Mouse (Mus musculus): ENCODE measurements at regions not wholly inside any gene's neighbourhood (a gene's known extent, or its start where the extent isn't known, plus 50 kb on each side); places are given as distances from the start of the nearest gene placed in this dataset.
A peak's percentile ranks its signal among the peaks of the same experiment; 100 is the strongest.

- 92% methylated on average over 4 of the region's 4 CpGs for WGBS
- H3K4me3 ChIP-seq (ENCODE audit: low read depth, low read length) = no peak overlapping the region
- H3K9ac ChIP-seq (ENCODE audit: low read depth, low read length) = no peak overlapping the region
Measured at GRCm38 (mm10) chr13:98417736-98418135, 63.7 kb downstream of the Foxd1 start.

DNA sequence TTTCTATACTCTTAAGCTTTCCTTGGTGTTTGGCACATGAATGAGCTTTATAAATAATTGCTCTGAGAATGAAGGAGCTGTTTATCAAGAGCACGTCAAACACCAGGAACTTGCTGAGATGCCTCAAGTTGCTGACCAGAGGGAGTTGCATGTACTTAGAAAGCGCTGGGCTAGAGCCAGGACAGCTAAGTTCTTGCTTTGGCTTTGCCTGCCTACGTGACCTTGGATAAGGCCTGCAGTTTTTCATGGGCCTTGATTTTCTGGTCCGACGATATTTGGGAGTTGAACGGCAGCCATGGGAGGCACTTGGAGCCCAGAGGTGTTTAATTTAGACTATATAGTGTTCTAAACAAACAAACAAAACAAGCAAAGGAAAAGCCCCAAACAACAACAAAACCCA lies 62.4 kb downstream of the Foxd1 start:
- WGBS = 84% methylated on average over 6 of the region's 6 CpGs
- Histone ChIP-seq H3K27me3 (replicated peaks; ENCODE audit: control insufficient read depth, insufficient read depth, low read length) (no peaks in the 10 kb centered on the region), H3K36me3 (ENCODE audit: control insufficient read depth, insufficient read depth, low read length) (no peaks in the 10 kb centered on the region), H3K27ac (replicated peaks; ENCODE audit: low read depth, low read length) (no peak overlapping the region), H3K9ac (ENCODE audit: low read depth, low read length) (no peak overlapping the region), H3K9me3 (ENCODE audit: control insufficient read depth, low read length) (no peaks in the 10 kb centered on the region), H3K4me1 (ENCODE audit: control insufficient read depth, insufficient read depth, low read length) (peaks cover 3% of the 10 kb centered on the region; the same call in 1 of the 2 replicates), H3K4me2 (ENCODE audit: low read depth, low read length) (no peak overlapping the region), H3K4me3 (ENCODE audit: low read depth, low read length) (no peak overlapping the region)
- ATAC-seq (ENCODE audit: low read depth) (no peak), DNase-seq (ENCODE audit: low spot score) (no peak)

More at GRCm38 (mm10) chr13:98417736-98418135, 63.7 kb downstream of the Foxd1 start:
- no peaks in the 10 kb centered on the region for H3K9me3 ChIP-seq (ENCODE audit: control insufficient read depth, low read length)
- peaks cover 3% of the 10 kb centered on the region; the same call in 1 of the 2 replicates for H3K4me1 ChIP-seq (ENCODE audit: control insufficient read depth, insufficient read depth, low read length)
- no peaks in the 10 kb centered on the region for H3K36me3 ChIP-seq (ENCODE audit: control insufficient read depth, insufficient read depth, low read length)
- H3K27me3 ChIP-seq (replicated peaks; ENCODE audit: control insufficient read depth, insufficient read depth, low read length) = no peaks in the 10 kb centered on the region
- no peak overlapping the region for H3K4me2 ChIP-seq (ENCODE audit: low read depth, low read length)
- DNase-seq (ENCODE audit: low spot score) = no peak
- ATAC-seq (ENCODE audit: low read depth) = no peak
- H3K27ac ChIP-seq (replicated peaks; ENCODE audit: low read depth, low read length) = no peak overlapping the region

- no peak overlapping the region for H3K9ac ChIP-seq (ENCODE audit: low read depth, low read length)
- WGBS = 80% methylated on average over 3 of the region's 3 CpGs
- no peaks in the 10 kb centered on the region for H3K9me3 ChIP-seq (ENCODE audit: control insufficient read depth, low read length)
- H3K4me1 ChIP-seq (ENCODE audit: control insufficient read depth, insufficient read depth, low read length) = peaks cover 3% of the 10 kb centered on the region; the same call in 1 of the 2 replicates
- DNase-seq (ENCODE audit: low spot score) (no peak), ATAC-seq (ENCODE audit: low read depth) (no peak)
- no peaks in the 10 kb centered on the region for H3K27me3 ChIP-seq (replicated peaks; ENCODE audit: control insufficient read depth, insufficient read depth, low read length)
- H3K4me2 ChIP-seq (ENCODE audit: low read depth, low read length) = no peak overlapping the region
- no peak overlapping the region for H3K27ac ChIP-seq (replicated peaks; ENCODE audit: low read depth, low read length)
- H3K4me3 ChIP-seq (ENCODE audit: low read depth, low read length) = no peak overlapping the region
- no peaks in the 10 kb centered on the region for H3K36me3 ChIP-seq (ENCODE audit: control insufficient read depth, insufficient read depth, low read length)
Measured at GRCm38 (mm10) chr13:98414851-98415250, 60.8 kb downstream of the Foxd1 start.

- Histone ChIP-seq H3K27me3 (replicated peaks; ENCODE audit: control insufficient read depth, insufficient read depth, low read length) (no peaks in the 10 kb centered on the region), H3K9ac (ENCODE audit: low read depth, low read length) (no peak overlapping the region), H3K4me1 (ENCODE audit: control insufficient read depth, insufficient read depth, low read length) (peaks cover 3% of the 10 kb centered on the region; the same call in 1 of the 2 replicates), H3K36me3 (ENCODE audit: control insufficient read depth, insufficient read depth, low read length) (no peaks in the 10 kb centered on the region), H3K4me2 (ENCODE audit: low read depth, low read length) (no peak overlapping the region; the same call in 1 of the 2 replicates), H3K9me3 (ENCODE audit: control insufficient read depth, low read length) (no peaks in the 10 kb centered on the region), H3K4me3 (ENCODE audit: low read depth, low read length) (no peak overlapping the region), H3K27ac (replicated peaks; ENCODE audit: low read depth, low read length) (no peak overlapping the region)
- DNase-seq (ENCODE audit: low spot score) (peak; percentile 58), ATAC-seq (ENCODE audit: low read depth) (peak; percentile 44; the same call in 1 of the 2 replicates)
- 38% methylated on average over 4 of the region's 4 CpGs for WGBS
Measured at GRCm38 (mm10) chr13:98413233-98413632, 59.2 kb downstream of the Foxd1 start.
